Mouse (Mus musculus): ENCODE measurements around the gene Ppp1cc. TPM values are rescaled to one million over a fixed set of nuclear protein-coding genes. Genes with fewer than 3 reads are reported as not detected.
"Not testable (repeated sequence)": the region's sequence is repeated elsewhere in the genome, so short reads cannot be mapped to it uniquely, and the experiment has no call there.

Gene Ppp1cc
- total and polyA plus RNA-seq, 3 experiments, result 148 to 293 (median 269) TPM

DNA sequence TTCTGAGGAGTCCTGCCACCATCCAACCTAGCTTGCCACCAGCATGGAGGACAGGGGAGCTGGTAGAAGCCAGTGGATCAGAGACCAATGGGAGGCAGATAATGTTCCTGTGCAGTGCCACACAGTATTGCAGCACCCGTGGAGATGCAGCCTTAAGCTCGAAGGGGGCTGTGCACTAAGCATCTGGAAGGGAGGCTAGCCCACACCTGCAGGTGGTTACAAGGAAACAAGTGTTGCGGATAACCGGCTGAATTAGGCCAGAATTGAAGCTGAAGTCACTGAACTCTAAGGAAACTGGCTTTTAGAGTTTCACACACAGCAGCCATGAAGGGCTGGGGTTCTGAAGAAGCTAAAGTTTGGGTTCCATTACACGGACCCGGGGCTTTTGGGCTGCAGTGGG is 50.8 kb downstream of the Ppp1cc start:
- TF ChIP-seq GATA2 (IDR thresholded peaks at IDR 0.05; ENCODE audit: borderline replicate concordance, low read depth, low read length), result no peak
- no peak for TF ChIP-seq GATA1 (IDR thresholded peaks at IDR 0.05; ENCODE audit: borderline replicate concordance, low read length)
- no peak for TF ChIP-seq TAL1 (conservative IDR thresholded peaks at IDR 0.05; ENCODE audit: low read depth, low read length)
- no peak for TF ChIP-seq CTCF (IDR thresholded peaks at IDR 0.05; ENCODE audit: low read depth, low read length)
- no peak for TF ChIP-seq POLR2AphosphoS5 (IDR thresholded peaks at IDR 0.05; ENCODE audit: insufficient replicate concordance, low read depth, low read length)
- peaks cover 6% of the 10 kb centered on the region; the same call in 1 of the 2 replicates for H3K4me1 ChIP-seq (ENCODE audit: insufficient read depth, low read depth, low read length)
- H3K36me3 ChIP-seq (replicated peaks), result no peaks in the 10 kb centered on the region
- ATAC-seq (ENCODE audit: extremely low read depth, insufficient number of reproducible peaks, low FRiP score, poor library complexity, severe bottlenecking) (no peak), DNase-seq (ENCODE audit: low spot score) (no peak)
- no peak overlapping the region for H3K4me3 ChIP-seq (ENCODE audit: low read depth, low read length)
- H3K27me3 ChIP-seq (ENCODE audit: insufficient read depth, low read length), result peaks cover 56% of the 10 kb centered on the region
- no peaks in the 10 kb centered on the region for H3K9me3 ChIP-seq (replicated peaks)

- H3K4me3 ChIP-seq (ENCODE audit: low read depth, low read length), result no peak overlapping the region
- no peak for ATAC-seq (ENCODE audit: extremely low read depth, insufficient number of reproducible peaks, low FRiP score, poor library complexity, severe bottlenecking)
- no peaks in the 10 kb centered on the region for H3K36me3 ChIP-seq (replicated peaks)
- H3K9me3 ChIP-seq (replicated peaks), result no peaks in the 10 kb centered on the region
- H3K4me1 ChIP-seq (ENCODE audit: insufficient read depth, low read depth, low read length), result peaks cover 6% of the 10 kb centered on the region; the same call in 1 of the 2 replicates
- no peak for DNase-seq (ENCODE audit: low spot score)
- H3K27me3 ChIP-seq (ENCODE audit: insufficient read depth, low read length), result peaks cover 48% of the 10 kb centered on the region
- TF ChIP-seq POLR2AphosphoS5 (IDR thresholded peaks at IDR 0.05; ENCODE audit: insufficient replicate concordance, low read depth, low read length) (no peak), CTCF (IDR thresholded peaks at IDR 0.05; ENCODE audit: low read depth, low read length) (no peak), GATA1 (IDR thresholded peaks at IDR 0.05; ENCODE audit: borderline replicate concordance, low read length) (no peak)
These were observed 51.7 kb downstream of the Ppp1cc start for GRCm38 (mm10) chr5:122209591-122210368.

- peaks cover 6% of the 10 kb centered on the region; the same call in 1 of the 2 replicates for H3K4me1 ChIP-seq (ENCODE audit: insufficient read depth, low read depth, low read length)
- no peaks in the 10 kb centered on the region for H3K36me3 ChIP-seq (replicated peaks)
- no peak for DNase-seq (ENCODE audit: low spot score)
- peaks cover 47% of the 10 kb centered on the region for H3K27me3 ChIP-seq (ENCODE audit: insufficient read depth, low read length)
- TF ChIP-seq CTCF (IDR thresholded peaks at IDR 0.05; ENCODE audit: low read depth, low read length), result no peak
- TF ChIP-seq GATA2 (IDR thresholded peaks at IDR 0.05; ENCODE audit: borderline replicate concordance, low read depth, low read length), result no peak
- no peaks in the 10 kb centered on the region for H3K9me3 ChIP-seq (replicated peaks)
- H3K4me3 ChIP-seq (ENCODE audit: low read depth, low read length), result no peak overlapping the region
- no peak for ATAC-seq (ENCODE audit: extremely low read depth, insufficient number of reproducible peaks, low FRiP score, poor library complexity, severe bottlenecking)
These were observed 52.8 kb downstream of the Ppp1cc start for GRCm38 (mm10) chr5:122210890-122211289.

DNA sequence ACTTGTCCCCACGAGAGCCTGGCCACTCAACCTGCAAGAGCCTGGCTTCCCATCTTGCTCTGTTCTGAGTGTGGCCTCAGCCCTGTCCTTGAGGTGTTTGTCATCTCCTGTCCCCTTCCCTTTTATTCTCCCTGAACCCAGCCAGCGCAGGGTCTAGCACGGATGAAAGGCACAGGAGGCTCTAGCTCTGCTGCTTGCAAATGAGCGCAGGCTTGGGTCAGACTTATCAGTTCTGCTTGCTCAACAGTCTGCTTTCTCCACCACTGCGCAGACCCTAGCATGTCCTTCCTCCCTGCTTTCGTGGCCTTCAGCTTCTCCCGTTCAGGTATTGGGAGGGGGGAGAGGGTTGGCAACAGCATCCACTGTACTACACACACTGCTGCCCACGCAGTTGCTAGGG is 54.0 kb downstream of the Ppp1cc start:
- Histone ChIP-seq H3K4me1 (ENCODE audit: insufficient read depth, low read depth, low read length) (peaks cover 6% of the 10 kb centered on the region; the same call in 1 of the 2 replicates), H3K36me3 (replicated peaks) (no peaks in the 10 kb centered on the region), H3K4me3 (ENCODE audit: low read depth, low read length) (no peak overlapping the region), H3K27me3 (ENCODE audit: insufficient read depth, low read length) (peaks cover 48% of the 10 kb centered on the region), H3K9me3 (replicated peaks) (no peaks in the 10 kb centered on the region)
- ATAC-seq (ENCODE audit: extremely low read depth, insufficient number of reproducible peaks, low FRiP score, poor library complexity, severe bottlenecking), result no peak
- no peak for TF ChIP-seq TAL1 (conservative IDR thresholded peaks at IDR 0.05; ENCODE audit: low read depth, low read length)
- no peak for TF ChIP-seq CTCF (IDR thresholded peaks at IDR 0.05; ENCODE audit: low read depth, low read length)
- no peak for TF ChIP-seq GATA1 (IDR thresholded peaks at IDR 0.05; ENCODE audit: borderline replicate concordance, low read length)
- TF ChIP-seq POLR2AphosphoS5 (IDR thresholded peaks at IDR 0.05; ENCODE audit: insufficient replicate concordance, low read depth, low read length), result no peak
- TF ChIP-seq GATA2 (IDR thresholded peaks at IDR 0.05; ENCODE audit: borderline replicate concordance, low read depth, low read length), result no peak
- DNase-seq (ENCODE audit: low spot score), result no peak

GRCm38 (mm10) chr5:122212820-122213219 is 54.7 kb downstream of the Ppp1cc start:
- not testable (repeated sequence) for H3K4me3 ChIP-seq (ENCODE audit: low read depth, low read length); H3K9me3 ChIP-seq (replicated peaks); ATAC-seq (ENCODE audit: extremely low read depth, insufficient number of reproducible peaks, low FRiP score, poor library complexity, severe bottlenecking); H3K4me1 ChIP-seq (ENCODE audit: insufficient read depth, low read depth, low read length); DNase-seq (ENCODE audit: low spot score); H3K36me3 ChIP-seq (replicated peaks)
- H3K27me3 ChIP-seq (ENCODE audit: insufficient read depth, low read length), result peaks cover 41% of the 10 kb centered on the region

- ATAC-seq (ENCODE audit: extremely low read depth, insufficient number of reproducible peaks, low FRiP score, poor library complexity, severe bottlenecking) (no peak), DNase-seq (ENCODE audit: low spot score) (no peak)
- H3K36me3 ChIP-seq (replicated peaks), result no peaks in the 10 kb centered on the region
- TF ChIP-seq GATA1 (IDR thresholded peaks at IDR 0.05; ENCODE audit: borderline replicate concordance, low read length), result no peak
- TF ChIP-seq TAL1 (conservative IDR thresholded peaks at IDR 0.05; ENCODE audit: low read depth, low read length), result no peak
- TF ChIP-seq GATA2 (IDR thresholded peaks at IDR 0.05; ENCODE audit: borderline replicate concordance, low read depth, low read length), result no peak
- TF ChIP-seq CTCF (IDR thresholded peaks at IDR 0.05; ENCODE audit: low read depth, low read length), result no peak
- no peak for TF ChIP-seq POLR2AphosphoS5 (IDR thresholded peaks at IDR 0.05; ENCODE audit: insufficient replicate concordance, low read depth, low read length)
- H3K9me3 ChIP-seq (replicated peaks), result no peaks in the 10 kb centered on the region
- H3K27me3 ChIP-seq (ENCODE audit: insufficient read depth, low read length), result peaks cover 31% of the 10 kb centered on the region
- no peak overlapping the region for H3K4me3 ChIP-seq (ENCODE audit: low read depth, low read length)
- peaks cover 6% of the 10 kb centered on the region; the same call in 1 of the 2 replicates for H3K4me1 ChIP-seq (ENCODE audit: insufficient read depth, low read depth, low read length)
These were observed 55.8 kb downstream of the Ppp1cc start for GRCm38 (mm10) chr5:122213861-122214260.

GRCm38 (mm10) chr5:122217636-122218035 is 59.6 kb downstream of the Ppp1cc start:
- DNase-seq (ENCODE audit: low spot score), result no peak
- H3K9me3 ChIP-seq (replicated peaks), result no peaks in the 10 kb centered on the region
- H3K27me3 ChIP-seq (ENCODE audit: insufficient read depth, low read length), result peaks cover 28% of the 10 kb centered on the region
- TF ChIP-seq GATA2 (IDR thresholded peaks at IDR 0.05; ENCODE audit: borderline replicate concordance, low read depth, low read length) (no peak), GATA1 (IDR thresholded peaks at IDR 0.05; ENCODE audit: borderline replicate concordance, low read length) (no peak), CTCF (IDR thresholded peaks at IDR 0.05; ENCODE audit: low read depth, low read length) (no peak), TAL1 (conservative IDR thresholded peaks at IDR 0.05; ENCODE audit: low read depth, low read length) (no peak), POLR2AphosphoS5 (IDR thresholded peaks at IDR 0.05; ENCODE audit: insufficient replicate concordance, low read depth, low read length) (no peak)
- no peak overlapping the region for H3K4me3 ChIP-seq (ENCODE audit: low read depth, low read length)
- ATAC-seq (ENCODE audit: extremely low read depth, insufficient number of reproducible peaks, low FRiP score, poor library complexity, severe bottlenecking), result no peak
- H3K36me3 ChIP-seq (replicated peaks), result no peaks in the 10 kb centered on the region
- no peaks in the 10 kb centered on the region for H3K4me1 ChIP-seq (ENCODE audit: insufficient read depth, low read depth, low read length)
